Mouse (Mus musculus): ENCODE data around the gene Tas2r124. TPM values are rescaled to one million over a fixed set of nuclear protein-coding genes. Genes with fewer than 3 reads are reported as not detected.

Tas2r124 gene
- total and polyA plus RNA-seq, 3 experiments: not detected

Other genes starting within 250 kb of the Tas2r124 start
- not detected in 2 replicates for gene Prh1, start 184.9 kb upstream of the Tas2r124 start, total RNA-seq (2012; rRNA removed)
- gene Prh1, start 184.9 kb upstream of the Tas2r124 start, total RNA-seq (2014; rRNA removed): not detected in 2 replicates
- not detected in 2 replicates for gene Prh1, start 184.9 kb upstream of the Tas2r124 start, polyA plus RNA-seq (2012; ENCODE audit: insufficient read length, low read depth)
- gene Prp2, start 158.8 kb upstream of the Tas2r124 start, total RNA-seq (2012; rRNA removed): not detected in 2 replicates
- gene Prp2, start 158.8 kb upstream of the Tas2r124 start, total RNA-seq (2014; rRNA removed): not detected in 2 replicates
- gene Prp2, start 158.8 kb upstream of the Tas2r124 start, polyA plus RNA-seq (2012; ENCODE audit: insufficient read length, low read depth): not detected in 2 replicates
- gene A630073D07Rik, start 103.2 kb upstream of the Tas2r124 start, total RNA-seq (2012; rRNA removed): not detected in 2 replicates
- not detected in 2 replicates for gene A630073D07Rik, start 103.2 kb upstream of the Tas2r124 start, total RNA-seq (2014; rRNA removed)
- not detected in 2 replicates for gene A630073D07Rik, start 103.2 kb upstream of the Tas2r124 start, polyA plus RNA-seq (2012; ENCODE audit: insufficient read length, low read depth)
- gene Tas2r120, start 97.8 kb upstream of the Tas2r124 start, total RNA-seq (2012; rRNA removed): not detected in 2 replicates
- not detected in 2 replicates for gene Tas2r120, start 97.8 kb upstream of the Tas2r124 start, total RNA-seq (2014; rRNA removed)
- not detected in 2 replicates for gene Tas2r120, start 97.8 kb upstream of the Tas2r124 start, polyA plus RNA-seq (2012; ENCODE audit: insufficient read length, low read depth)
- not detected in 2 replicates for gene Tas2r121, start 53.7 kb upstream of the Tas2r124 start, total RNA-seq (2012; rRNA removed)
- not detected in 2 replicates for gene Tas2r121, start 53.7 kb upstream of the Tas2r124 start, total RNA-seq (2014; rRNA removed)
- gene Tas2r121, start 53.7 kb upstream of the Tas2r124 start, polyA plus RNA-seq (2012; ENCODE audit: insufficient read length, low read depth): not detected in 2 replicates
- gene Tas2r122, start 42.8 kb upstream of the Tas2r124 start, total RNA-seq (2012; rRNA removed): not detected in 2 replicates
- not detected in 2 replicates for gene Tas2r122, start 42.8 kb upstream of the Tas2r124 start, total RNA-seq (2014; rRNA removed)
- gene Tas2r122, start 42.8 kb upstream of the Tas2r124 start, polyA plus RNA-seq (2012; ENCODE audit: insufficient read length, low read depth): not detected in 2 replicates
- not detected in 2 replicates for gene Tas2r115, start 16.7 kb upstream of the Tas2r124 start, total RNA-seq (2012; rRNA removed)
- gene Tas2r115, start 16.7 kb upstream of the Tas2r124 start, total RNA-seq (2014; rRNA removed): not detected in 2 replicates
- not detected in 2 replicates for gene Tas2r115, start 16.7 kb upstream of the Tas2r124 start, polyA plus RNA-seq (2012; ENCODE audit: insufficient read length, low read depth)
- gene Tas2r102, start 7.4 kb downstream of the Tas2r124 start, total RNA-seq (2012; rRNA removed): not detected in 2 replicates
- gene Tas2r102, start 7.4 kb downstream of the Tas2r124 start, total RNA-seq (2014; rRNA removed): not detected in 2 replicates
- gene Tas2r102, start 7.4 kb downstream of the Tas2r124 start, polyA plus RNA-seq (2012; ENCODE audit: insufficient read length, low read depth): not detected in 2 replicates
- gene Tas2r136, start 23.4 kb downstream of the Tas2r124 start, total RNA-seq (2012; rRNA removed): not detected in 2 replicates
- gene Tas2r136, start 23.4 kb downstream of the Tas2r124 start, total RNA-seq (2014; rRNA removed): not detected in 2 replicates
- gene Tas2r136, start 23.4 kb downstream of the Tas2r124 start, polyA plus RNA-seq (2012; ENCODE audit: insufficient read length, low read depth): not detected in 2 replicates
- not detected in 2 replicates for gene Tas2r117, start 48.1 kb downstream of the Tas2r124 start, total RNA-seq (2012; rRNA removed)
- not detected in 2 replicates for gene Tas2r117, start 48.1 kb downstream of the Tas2r124 start, total RNA-seq (2014; rRNA removed)
- not detected in 2 replicates for gene Tas2r117, start 48.1 kb downstream of the Tas2r124 start, polyA plus RNA-seq (2012; ENCODE audit: insufficient read length, low read depth)
- gene Tas2r123, start 92.4 kb downstream of the Tas2r124 start, total RNA-seq (2012; rRNA removed): not detected in 2 replicates
- not detected in 2 replicates for gene Tas2r123, start 92.4 kb downstream of the Tas2r124 start, total RNA-seq (2014; rRNA removed)
- gene Tas2r123, start 92.4 kb downstream of the Tas2r124 start, polyA plus RNA-seq (2012; ENCODE audit: insufficient read length, low read depth): not detected in 2 replicates
- not detected in 2 replicates for gene Tas2r116, start 100.7 kb downstream of the Tas2r124 start, total RNA-seq (2012; rRNA removed)
- not detected in 2 replicates for gene Tas2r116, start 100.7 kb downstream of the Tas2r124 start, total RNA-seq (2014; rRNA removed)
- gene Tas2r116, start 100.7 kb downstream of the Tas2r124 start, polyA plus RNA-seq (2012; ENCODE audit: insufficient read length, low read depth): not detected in 2 replicates
- not detected in 2 replicates for gene Tas2r110, start 113.3 kb downstream of the Tas2r124 start, total RNA-seq (2012; rRNA removed)
- gene Tas2r110, start 113.3 kb downstream of the Tas2r124 start, total RNA-seq (2014; rRNA removed): not detected in 2 replicates
- not detected in 2 replicates for gene Tas2r110, start 113.3 kb downstream of the Tas2r124 start, polyA plus RNA-seq (2012; ENCODE audit: insufficient read length, low read depth)
- not detected in 2 replicates for gene Tas2r113, start 138.3 kb downstream of the Tas2r124 start, total RNA-seq (2012; rRNA removed)
- gene Tas2r113, start 138.3 kb downstream of the Tas2r124 start, total RNA-seq (2014; rRNA removed): not detected in 2 replicates
- not detected in 2 replicates for gene Tas2r113, start 138.3 kb downstream of the Tas2r124 start, polyA plus RNA-seq (2012; ENCODE audit: insufficient read length, low read depth)
- not detected in 2 replicates for gene Tas2r125, start 154.9 kb downstream of the Tas2r124 start, total RNA-seq (2012; rRNA removed)
- not detected in 2 replicates for gene Tas2r125, start 154.9 kb downstream of the Tas2r124 start, total RNA-seq (2014; rRNA removed)
- gene Tas2r125, start 154.9 kb downstream of the Tas2r124 start, polyA plus RNA-seq (2012; ENCODE audit: insufficient read length, low read depth): not detected in 2 replicates
- not detected in 2 replicates for gene Tas2r129, start 196.4 kb downstream of the Tas2r124 start, total RNA-seq (2012; rRNA removed)
- not detected in 2 replicates for gene Tas2r129, start 196.4 kb downstream of the Tas2r124 start, total RNA-seq (2014; rRNA removed)
- not detected in 2 replicates for gene Tas2r129, start 196.4 kb downstream of the Tas2r124 start, polyA plus RNA-seq (2012; ENCODE audit: insufficient read length, low read depth)
- not detected in 2 replicates for gene Tas2r131, start 203.2 kb downstream of the Tas2r124 start, total RNA-seq (2012; rRNA removed)
- not detected in 2 replicates for gene Tas2r131, start 203.2 kb downstream of the Tas2r124 start, total RNA-seq (2014; rRNA removed)
- gene Tas2r131, start 203.2 kb downstream of the Tas2r124 start, polyA plus RNA-seq (2012; ENCODE audit: insufficient read length, low read depth): not detected in 2 replicates
- not detected in 2 replicates for gene Tas2r109, start 226.2 kb downstream of the Tas2r124 start, total RNA-seq (2012; rRNA removed)
- gene Tas2r109, start 226.2 kb downstream of the Tas2r124 start, total RNA-seq (2014; rRNA removed): not detected in 2 replicates
- gene Tas2r109, start 226.2 kb downstream of the Tas2r124 start, polyA plus RNA-seq (2012; ENCODE audit: insufficient read length, low read depth): not detected in 2 replicates

Measured in CH12.LX (cell line).